Mouse (Mus musculus) liver, embryonic 14.5 days (tissue): ENCODE measurements around the gene Galnt11.

Source experiments
- CTCF ChIP-seq: IDR thresholded peaks from 2 replicates; pipeline ENCODE4 v1.5.1; 2016; ENCODE audit warnings: antibody characterized with exemption, low read depth, control low read depth
- EP300 ChIP-seq: IDR thresholded peaks from 2 replicates; pipeline ENCODE4 v1.6.1; 2016; ENCODE audit warnings: antibody characterized with exemption, low read depth

GRCm38 (mm10) chr5:25222752-25223702, 1.3 kb downstream of the Galnt11 start, which contains the start of gene E130116L18Rik:
- no peak for TF ChIP-seq CTCF
- no peak for TF ChIP-seq EP300
